Mouse (Mus musculus): ENCODE results near the gene Ednra. TPM values are rescaled to one million over a fixed set of nuclear protein-coding genes. Genes with fewer than 3 reads are reported as not detected.

The Ednra gene
- polyA plus RNA-seq, 1 experiment, result 2.3 TPM

GRCm38 (mm10) chr8:77623677-77624209, 100.5 kb downstream of the Ednra start:
- H3K4me3 ChIP-seq (ENCODE audit: control insufficient read depth, low read depth, low read length), result peak overlapping the region; percentile 83
- H3K36me3 ChIP-seq (ENCODE audit: control insufficient read depth, insufficient read depth, low read length), result no peaks in the 10 kb centered on the region
- TF ChIP-seq CTCF (IDR thresholded peaks at IDR 0.05; ENCODE audit: control insufficient read depth, insufficient read depth, insufficient replicate concordance, low read depth, low read length) (no peak), POLR2A (IDR thresholded peaks at IDR 0.05; ENCODE audit: control insufficient read depth, low read depth, low read length) (no peak)
- H3K27me3 ChIP-seq (ENCODE audit: control insufficient read depth, insufficient read depth, low read length), result no peaks in the 10 kb centered on the region
- H3K4me1 ChIP-seq (ENCODE audit: control insufficient read depth, insufficient read depth, low read length), result no peaks in the 10 kb centered on the region
- H3K27ac ChIP-seq (ENCODE audit: control insufficient read depth, insufficient read depth, low read depth, low read length), result peak overlapping the region; percentile 75

GRCm38 (mm10) chr8:77617916-77618315, 106.3 kb downstream of the Ednra start:
- Histone ChIP-seq H3K27ac (ENCODE audit: control insufficient read depth, insufficient read depth, low read depth, low read length) (no peak overlapping the region), H3K4me1 (ENCODE audit: control insufficient read depth, insufficient read depth, low read length) (no peaks in the 10 kb centered on the region), H3K36me3 (ENCODE audit: control insufficient read depth, insufficient read depth, low read length) (no peaks in the 10 kb centered on the region), H3K27me3 (ENCODE audit: control insufficient read depth, insufficient read depth, low read length) (no peaks in the 10 kb centered on the region), H3K4me3 (ENCODE audit: control insufficient read depth, low read depth, low read length) (no peak overlapping the region)
- TF ChIP-seq POLR2A (IDR thresholded peaks at IDR 0.05; ENCODE audit: control insufficient read depth, low read depth, low read length) (no peak), CTCF (IDR thresholded peaks at IDR 0.05; ENCODE audit: control insufficient read depth, insufficient read depth, insufficient replicate concordance, low read depth, low read length) (no peak)

Other genes with a start within 250 kb of the Ednra start
- gene Arhgap10, start 206.5 kb downstream of the Ednra start, polyA plus RNA-seq (2012; rRNA removed), result 7.2 and 7.5 TPM in 2 replicates
- 3.0 and 3.5 TPM in 2 replicates for gene Prmt9, start 175.1 kb downstream of the Ednra start, polyA plus RNA-seq (2012; rRNA removed)
- gene Tmem184c, start 113.8 kb downstream of the Ednra start, polyA plus RNA-seq (2012; rRNA removed), result 24.0 and 32.8 TPM in 2 replicates

Data from testis, adult 2 months (tissue).